Mouse (Mus musculus) telencephalon, adult 2 months (tissue): ENCODE data around the gene Sema3g.

Experiments
- DNase-seq: peaks from one replicate; pipeline ENCODE4 v3.0.0-alpha.2; 2011; ENCODE audit warnings: low read depth, low spot score

Gene Sema3g

DNA sequence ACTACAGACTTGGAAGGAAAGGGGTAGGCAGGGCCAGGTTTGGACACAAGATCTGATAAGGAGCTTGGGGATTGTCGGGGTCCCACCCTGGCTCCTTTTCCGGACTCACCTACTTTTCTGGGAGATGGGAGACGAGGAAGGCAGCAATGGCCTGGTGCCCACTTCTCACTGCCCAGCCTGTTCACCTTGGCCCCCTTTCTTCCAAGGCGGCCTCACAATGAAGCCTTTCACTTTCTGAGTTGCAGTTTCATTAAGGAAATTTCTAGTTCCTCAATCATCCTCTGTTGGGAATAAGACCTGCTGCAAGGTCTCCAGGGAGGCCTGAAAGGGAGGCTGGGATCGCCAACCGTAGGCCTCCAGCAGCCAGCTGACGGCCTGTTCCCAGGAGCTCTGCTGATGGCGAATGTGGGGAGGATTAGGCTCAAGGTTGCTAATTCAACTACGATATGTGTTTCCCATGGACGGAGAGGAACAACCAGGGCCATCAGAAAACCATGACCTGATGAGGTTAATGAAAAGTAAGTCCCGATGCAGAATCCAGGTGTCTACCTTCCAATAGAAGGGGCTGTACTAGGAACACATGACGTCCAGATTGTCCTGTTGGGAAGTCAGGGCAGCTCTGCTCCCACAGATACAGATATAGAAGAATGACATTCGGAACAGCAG, 14.9 kb downstream of the Sema3g start:
- no peak for DNase-seq

DNA sequence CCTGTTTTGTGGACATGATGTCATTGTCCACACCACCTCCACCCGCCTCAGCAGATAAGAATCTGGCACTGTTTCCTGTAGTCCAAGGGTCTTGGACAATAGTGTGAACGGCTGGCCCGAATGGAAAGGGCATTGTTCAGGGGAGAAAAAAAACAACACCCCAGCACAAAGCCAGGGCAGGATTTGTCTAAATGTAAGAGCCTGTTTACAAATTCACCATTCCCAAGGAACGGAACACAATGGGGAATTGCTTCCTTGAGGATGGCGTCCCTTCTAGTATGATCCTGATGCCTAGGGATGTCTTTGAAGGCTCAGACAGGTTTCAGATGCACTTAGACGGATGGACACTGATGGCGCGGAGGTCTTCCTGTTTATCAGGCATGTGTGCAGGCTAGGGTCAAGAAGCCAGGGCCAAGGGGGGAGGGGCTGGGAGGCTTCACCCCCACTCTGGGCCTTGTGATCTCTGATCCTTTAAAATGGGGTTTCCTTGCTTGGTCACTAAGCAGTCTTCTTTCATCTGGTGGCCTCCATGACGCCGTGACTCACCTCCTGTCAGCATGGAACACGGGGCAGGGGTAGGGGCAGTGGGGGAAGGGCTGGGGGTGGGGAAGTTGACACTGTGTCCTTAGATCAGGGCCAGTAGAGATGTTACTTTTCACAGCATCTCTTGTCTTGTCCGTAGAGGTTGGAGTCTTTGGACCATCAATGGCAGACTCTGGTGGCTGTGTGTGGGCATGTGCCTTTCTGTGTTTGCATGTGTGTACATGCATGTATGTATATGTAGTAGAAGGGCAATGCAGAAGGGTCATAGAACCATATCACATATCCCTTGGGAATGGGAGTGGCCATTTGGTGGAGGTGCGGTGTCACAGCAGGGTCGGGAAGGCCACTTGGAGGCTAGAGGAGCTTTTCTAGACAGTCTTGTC, 15.7 kb downstream of the Sema3g start:
- DNase-seq: no peak

DNA sequence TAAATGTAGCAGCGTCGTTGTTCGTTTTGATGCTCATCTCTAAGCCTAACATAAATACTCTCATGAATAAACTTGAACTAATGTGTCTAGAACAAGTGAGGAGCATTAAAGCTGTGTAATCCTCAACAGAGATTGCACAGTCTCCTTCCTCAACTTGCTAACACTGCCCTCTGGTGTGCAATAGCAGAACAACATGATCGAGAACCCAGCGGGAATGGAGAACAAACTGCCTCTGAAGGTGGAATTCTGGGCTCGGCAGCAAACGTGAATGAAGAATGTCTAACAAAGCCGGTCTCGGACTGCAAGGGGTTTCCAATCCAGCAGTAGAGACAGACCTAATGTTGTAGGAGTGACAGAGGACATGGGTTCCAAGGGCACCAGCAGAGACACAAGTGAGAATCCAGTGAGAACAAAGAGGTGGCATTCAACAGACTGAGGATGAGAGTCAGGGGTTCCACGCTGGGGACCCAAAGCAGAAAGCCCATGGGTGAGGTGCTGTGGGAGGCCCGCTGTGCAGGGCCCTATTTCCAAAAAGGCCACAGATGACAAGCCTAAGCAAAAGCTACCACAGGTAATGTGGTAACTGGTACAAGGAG, 16.4 kb downstream of the Sema3g start:
- peak; percentile 58 for DNase-seq

DNA sequence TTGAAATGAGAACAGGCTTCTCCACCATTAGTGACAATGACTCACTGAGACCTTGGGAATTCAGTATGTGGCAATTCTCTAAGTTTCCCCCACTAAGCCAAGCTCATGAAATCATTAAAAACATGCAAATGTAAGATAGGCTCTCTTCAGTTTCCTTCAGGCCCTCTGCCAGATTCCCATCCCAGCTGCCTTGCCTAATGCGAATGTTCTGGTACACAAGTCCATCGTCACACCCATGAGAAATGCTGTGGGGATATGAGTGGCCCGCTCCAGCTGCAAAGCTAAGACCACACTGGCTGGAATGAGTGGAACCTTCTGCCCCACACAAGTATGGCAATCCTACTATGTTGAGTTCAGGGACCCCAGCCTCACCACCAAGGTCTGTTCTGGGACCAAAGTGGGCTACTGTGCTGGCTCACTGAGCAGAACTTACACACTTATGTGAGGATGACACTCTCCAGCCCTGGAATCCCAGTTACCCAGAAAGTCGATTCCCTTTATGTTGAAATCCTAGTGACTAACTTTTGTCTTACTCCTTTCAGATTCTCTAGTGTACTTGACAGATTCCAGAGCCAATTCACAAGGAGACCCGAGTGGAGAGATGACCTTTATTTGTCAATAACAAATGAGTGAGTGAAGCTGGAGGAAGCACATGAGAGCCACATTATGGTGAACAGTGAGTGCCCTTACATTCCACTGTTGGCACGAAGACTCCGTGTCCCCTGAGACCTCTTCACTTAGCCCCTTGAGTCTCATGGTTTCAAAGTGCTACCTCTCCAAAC, 19.6 kb downstream of the Sema3g start:
- DNase-seq: no peak

DNA sequence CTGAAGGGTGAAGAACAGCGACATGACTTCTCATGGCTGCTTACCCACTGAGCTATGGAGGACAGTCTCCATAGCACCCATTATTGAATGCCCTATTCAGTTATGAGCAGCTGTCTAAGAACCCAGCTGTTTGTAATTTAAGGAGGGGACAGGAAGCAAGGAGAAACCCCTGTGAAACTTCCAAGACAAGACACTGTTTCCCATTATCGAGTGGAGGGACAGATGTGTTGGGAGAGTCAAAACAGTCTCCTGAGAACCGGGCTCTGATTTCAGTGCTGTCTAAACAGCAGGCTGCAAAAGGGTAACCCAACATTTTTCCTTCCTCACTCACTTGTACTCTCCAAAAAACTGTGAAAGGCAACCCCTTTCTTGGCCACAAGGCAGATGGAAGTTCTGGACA, 22.9 kb downstream of the Sema3g start:
- DNase-seq: no peak

DNA sequence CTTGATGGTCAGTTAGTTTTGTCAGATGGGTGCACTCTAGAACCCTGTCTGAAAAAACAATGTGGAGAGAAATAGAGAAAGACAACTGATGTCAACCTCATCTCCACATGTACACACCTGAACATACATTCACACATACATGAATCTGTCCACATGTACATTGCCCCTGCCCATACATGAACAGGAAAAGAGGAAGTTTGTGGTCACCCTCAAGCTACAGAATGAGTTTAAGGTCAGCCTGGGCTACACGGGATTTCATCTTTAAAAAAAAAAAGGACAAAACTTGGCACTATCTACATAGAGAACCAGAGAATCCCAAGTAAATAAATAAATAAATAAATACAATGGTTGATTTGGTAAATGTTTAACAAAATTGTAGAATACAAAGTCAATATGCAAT, 27.1 kb downstream of the Sema3g start:
- DNase-seq: no peak

DNA sequence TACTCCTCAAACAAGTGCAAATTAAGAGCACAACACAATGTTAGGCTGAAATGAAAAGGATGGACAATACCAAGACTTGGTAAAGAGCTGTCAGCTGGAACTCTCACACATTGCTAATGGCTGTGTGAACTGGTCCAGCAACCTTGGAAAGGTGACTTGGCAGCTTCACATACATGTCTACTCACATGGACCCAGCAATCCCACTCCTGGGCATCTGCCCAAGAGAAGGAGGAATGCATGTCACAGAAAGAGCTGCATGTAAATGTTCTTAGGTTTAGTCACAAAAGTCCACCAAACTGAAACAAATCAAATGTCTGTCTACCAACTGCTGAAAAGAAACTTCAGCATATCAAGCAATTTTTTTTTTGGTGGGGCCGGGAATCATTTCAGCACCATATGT, 28.3 kb downstream of the Sema3g start:
- no peak for DNase-seq

DNA sequence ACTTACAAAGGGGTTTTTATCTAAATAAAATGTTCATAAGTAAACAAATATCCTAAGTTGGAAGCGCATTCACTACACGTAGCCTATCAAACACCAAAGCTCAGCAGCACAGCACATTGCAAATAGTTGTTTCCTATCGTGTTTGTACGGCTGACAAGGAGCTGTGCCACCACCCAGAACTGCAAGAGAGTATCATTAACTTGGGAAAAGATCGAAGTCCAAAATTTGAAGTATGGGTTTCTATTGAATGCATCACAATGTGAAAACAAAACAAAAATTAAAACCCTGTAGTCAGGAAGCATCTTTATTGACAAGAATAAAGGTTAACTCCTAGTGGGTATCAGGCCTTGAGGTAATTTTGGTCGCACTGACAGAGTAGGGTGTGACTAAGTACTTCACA, 30.7 kb downstream of the Sema3g start:
- no peak for DNase-seq

DNA sequence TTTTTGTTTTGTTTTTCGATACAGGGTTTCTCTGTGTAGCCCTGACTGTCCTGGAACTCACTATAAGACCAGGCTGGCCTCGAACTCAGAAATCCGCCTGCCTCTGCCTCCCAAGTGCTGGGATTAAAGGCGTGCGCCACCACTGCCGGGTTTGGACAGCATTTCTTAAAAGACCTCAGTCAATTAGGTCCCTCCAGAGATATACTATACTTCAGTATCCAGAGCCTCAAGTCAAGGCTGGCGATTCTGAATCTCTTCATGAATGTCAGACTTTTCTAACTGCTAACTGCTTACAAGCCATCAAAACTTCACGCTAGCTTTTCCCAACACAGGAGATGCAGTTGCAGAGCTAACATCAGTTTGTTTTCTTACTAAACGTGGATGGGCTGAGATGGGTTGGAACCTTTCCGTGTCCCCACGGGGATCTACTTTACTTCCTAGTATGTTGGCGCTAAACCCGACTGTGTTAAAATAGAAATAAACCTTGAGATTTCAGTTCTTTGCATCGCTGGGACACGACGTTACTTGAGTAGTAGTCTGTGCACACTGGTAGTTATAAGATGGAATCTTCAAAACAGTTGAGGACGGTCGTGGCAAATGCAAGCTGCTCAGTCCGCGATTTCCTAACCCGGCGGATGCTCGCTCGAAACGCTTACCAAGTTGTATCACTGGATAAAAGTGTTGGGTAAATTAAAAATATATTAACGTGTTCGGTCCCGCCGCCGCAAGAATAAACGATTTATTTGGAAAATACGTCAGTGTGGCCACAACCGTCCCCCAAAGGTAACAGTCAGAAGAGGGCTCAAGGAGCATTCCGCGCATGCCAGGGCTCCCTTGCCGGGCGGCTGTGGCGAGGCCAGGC, 32.8 kb downstream of the Sema3g start:
- DNase-seq: no peak

DNA sequence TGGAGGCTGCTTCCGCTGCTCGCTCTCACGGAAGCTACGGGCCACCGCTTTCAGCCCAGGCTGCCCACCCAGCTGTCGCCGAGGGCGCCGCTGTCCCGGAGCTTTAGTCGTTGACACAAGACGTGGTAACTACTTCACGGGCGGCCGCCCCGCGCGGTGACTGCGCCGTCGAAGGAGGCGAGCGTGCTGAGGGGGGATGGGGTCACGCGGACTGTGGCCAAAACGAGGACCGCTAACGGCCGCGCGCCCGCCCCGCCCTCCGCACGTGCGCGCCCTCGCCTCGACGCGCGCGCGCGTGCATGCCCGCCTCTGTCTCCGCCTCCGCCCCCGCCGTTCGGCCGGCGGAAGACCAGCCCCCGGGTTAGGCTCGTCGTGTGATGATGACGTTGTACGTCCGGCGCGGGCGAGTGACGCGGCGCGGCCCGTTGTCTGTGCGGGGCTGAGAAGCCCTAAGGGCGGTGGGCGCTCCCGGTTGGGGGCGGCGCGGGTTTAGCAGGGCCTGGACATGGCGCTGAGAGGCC, 33.5 kb downstream of the Sema3g start, which contains the start of the genes Phf7 and Bap1:
Phf7 (minus strand) TSS at position 234 of the 521 bp plus-strand sequence.
Bap1 (plus strand) TSS at position 367 of the 521 bp plus-strand sequence.
- DNase-seq: peak; percentile 79

DNA sequence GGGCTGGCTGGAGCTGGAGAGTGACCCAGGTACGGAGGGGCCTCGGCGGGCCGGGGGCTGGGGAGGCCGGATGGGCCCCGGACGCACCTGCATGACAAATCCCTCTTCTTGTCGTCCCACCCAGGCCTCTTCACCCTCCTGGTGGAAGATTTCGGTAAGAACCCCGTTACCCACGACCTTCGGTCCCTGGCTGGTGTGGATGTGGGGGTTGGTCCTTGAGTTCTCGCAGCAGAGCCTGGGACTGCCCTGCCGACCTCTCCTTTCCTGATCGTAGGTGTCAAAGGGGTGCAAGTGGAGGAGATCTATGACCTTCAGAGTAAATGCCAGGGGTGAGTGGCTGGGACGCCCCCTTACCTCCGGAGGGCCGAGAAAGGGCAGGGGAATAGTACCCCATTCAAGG, 34.0 kb downstream of the Sema3g start:
- no peak for DNase-seq

DNA sequence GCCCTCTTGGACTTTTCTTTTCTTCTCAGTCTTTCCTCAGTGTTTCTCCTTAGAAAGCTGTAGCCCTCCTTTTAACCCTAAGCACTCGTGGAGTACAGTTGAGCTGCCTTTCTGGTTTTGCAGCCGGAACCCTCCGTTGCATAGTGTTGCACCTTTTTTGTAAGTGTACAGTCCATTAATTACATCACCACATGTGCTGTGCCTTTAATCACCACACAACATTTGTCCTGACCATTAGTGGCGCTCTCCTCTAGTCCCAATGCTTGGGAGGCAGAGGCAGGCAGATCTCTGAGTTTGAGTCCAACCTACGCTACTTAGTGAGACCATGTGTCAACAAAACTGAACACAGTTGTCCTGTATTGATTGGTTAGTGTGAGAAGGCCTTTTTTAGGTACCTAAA, 34.4 kb downstream of the Sema3g start:
- DNase-seq: no peak

DNA sequence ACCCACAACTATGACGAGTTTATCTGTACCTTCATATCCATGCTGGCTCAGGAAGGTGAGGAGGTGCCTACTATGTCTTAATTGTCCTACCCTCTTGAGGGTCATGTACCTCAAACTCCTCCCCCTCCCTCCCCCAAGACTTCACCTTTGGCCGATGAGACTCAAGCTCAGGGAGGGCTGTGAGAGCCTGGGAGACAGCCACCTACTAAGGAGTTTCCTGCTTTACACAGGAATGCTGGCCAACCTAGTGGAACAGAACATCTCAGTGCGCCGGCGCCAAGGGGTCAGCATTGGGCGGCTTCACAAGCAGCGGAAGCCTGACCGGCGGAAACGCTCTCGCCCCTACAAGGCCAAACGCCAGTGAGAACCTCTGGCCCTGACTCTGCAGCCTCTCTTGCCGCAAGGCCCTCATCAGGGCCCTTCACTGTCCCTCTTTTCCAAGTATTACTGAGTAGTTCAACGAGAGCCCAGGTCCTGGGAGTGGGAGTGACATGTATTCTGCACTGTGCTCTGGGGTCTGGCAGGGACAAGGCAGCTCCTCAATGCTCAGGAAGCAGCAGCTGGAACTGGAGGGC, 40.9 kb downstream of the Sema3g start:
- DNase-seq: no peak

DNA sequence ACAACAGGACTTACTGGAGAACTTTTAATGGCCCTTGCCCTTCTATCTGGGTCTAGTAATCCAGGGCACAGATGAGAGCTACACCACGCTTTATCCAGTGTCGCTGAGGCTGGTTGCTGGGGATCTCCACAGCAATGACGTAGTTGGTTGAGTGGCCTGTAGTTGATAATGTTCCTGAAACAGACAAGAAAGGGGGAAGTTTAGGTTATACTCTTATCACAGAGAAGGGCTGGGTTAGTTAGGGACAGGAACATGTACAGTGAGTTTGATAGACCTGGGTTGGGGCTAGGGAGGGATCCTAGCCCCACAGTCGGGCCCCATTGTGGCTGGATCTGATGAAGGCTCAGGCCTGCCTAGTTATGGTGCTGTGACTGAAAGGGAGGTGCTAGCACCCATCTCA, 42.7 kb downstream of the Sema3g start:
- no peak for DNase-seq

DNA sequence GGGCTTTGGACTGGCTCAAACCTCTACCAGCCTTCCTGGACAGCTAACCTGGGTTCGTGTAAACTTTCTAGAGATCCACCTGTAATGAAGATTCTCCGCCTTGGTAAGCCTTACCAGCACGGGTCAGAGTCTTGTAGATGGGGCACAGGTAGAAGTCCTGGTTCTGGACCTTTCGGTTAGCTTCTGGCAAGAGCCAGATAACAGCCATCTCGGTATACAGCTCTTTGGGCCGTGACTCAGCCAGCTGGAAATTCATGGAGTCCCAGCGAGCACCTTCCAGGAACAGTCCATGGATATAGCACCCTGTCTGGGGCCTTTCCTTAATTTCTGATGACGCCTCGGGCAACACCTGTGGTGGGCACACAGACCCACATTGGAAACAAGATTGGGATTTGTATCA, 43.3 kb downstream of the Sema3g start:
- DNase-seq: no peak

DNA sequence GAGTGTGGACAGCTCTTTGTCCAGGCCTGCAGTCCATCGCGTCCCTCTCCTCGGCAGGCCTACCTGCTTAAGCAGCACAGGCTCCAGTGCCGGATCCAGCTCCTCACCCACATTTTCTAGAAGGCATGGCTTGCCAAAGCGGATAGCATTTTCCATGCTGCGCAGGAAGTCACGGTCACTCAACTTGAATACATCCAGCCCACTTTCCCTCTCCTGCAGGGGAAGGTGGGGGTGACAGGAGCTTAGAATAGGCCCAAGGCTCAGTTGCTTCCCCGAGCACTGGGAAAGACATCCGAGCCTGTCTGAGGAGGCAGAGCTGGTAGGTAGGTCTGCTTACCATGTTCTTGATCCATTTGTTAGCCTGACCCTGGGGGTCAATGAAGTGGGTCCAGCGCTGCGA, 50.0 kb downstream of the Sema3g start:
- peak; percentile 55 for DNase-seq

DNA sequence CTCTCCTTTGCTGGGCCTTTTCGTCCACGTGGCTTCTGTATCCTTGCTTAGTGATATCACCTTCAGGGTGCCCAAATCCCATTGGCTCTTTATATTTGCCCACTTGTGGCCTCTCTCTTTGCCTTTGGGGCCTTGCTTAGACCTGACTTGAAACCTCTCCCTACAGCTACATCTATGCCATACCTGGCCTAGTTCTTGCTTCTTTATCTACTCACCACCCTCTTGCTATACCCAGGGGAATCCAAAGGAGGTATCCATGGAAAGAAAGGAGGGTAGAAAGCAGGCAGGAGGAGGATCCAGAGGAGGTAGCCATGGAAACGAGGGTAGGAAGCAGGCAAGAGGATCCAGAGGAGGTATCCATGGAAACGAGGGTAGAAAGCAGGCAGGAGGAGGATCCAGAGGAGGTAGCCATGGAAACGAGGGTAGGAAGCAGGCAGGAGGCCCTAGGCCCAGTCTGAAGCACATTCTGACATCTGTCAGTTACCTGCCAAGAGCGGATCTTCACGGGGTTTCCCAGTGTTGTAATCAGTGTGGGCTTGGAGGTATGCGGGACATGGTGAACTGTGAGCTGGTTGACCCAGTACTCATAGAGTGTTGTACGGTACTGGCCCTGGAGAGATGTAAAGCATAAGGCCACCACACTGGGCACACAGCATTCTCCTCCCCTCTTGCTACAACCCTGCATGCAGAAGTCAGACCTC, 50.8 kb downstream of the Sema3g start:
- DNase-seq: peak; percentile 84

DNA sequence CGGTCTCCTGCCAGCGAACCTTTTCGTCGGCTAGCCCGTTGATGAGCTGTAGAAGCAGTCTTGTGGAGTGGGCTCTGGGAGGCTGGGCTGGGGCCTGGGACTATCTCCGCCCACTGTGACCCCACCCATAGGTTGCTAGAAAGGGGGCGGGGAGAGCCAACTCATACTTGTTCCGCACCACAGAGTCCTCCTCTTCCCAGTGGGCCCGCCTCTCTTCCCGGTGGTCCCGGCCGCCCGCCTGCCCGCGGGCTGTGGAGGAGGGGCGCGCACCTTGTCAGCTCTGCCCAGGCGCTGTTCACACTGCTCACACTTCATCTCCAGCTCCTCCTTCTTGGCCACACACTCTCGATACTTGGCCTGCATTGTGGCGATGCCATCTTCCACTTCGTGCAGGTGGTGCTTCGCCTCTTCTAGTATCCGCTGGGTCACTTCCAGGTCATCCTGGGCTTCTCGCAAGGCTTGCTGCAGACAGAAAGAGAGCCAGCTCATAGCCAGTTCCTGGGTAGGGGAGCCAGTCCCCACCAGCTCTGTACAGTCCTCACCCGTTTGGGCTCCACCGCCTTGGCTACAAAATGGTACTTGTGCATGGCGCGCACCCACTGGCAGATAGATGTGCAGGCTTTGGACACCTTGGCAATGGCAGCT, 51.9 kb downstream of the Sema3g start:
- no peak for DNase-seq

DNA sequence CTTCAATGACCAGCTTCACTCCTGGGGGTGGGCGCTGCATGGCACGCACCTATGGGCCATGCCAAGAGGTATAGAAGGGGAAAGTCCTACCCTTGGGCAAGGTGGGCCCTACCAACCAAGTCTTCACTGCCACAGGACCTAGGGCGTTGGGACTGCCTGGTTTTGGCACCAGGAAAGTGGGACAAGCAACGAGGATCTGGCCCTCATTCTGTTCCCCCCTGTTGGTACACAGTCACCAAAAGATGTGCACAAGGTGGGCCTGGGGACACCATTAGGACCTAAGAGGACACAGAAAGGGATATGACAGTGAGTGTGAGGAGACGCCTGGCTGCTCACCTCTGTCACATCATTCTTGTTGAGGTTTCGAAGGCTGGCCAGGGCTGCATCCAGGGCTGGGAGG, 53.5 kb downstream of the Sema3g start:
- DNase-seq: no peak
